Mouse (Mus musculus) cortical plate, adult 2 months (tissue): ENCODE results near the gene Lrrc38.

Source experiments
- CTCF ChIP-seq: fragments of 200-500 bp; IDR thresholded peaks from 2 replicates; pipeline ENCODE4 v1.5.1; 2011; ENCODE audit warnings: mild to moderate bottlenecking, control low read depth, low read length; ENCODE audit not compliant: insufficient read depth; ENCODE audit errors: extremely low read depth
- POLR2A ChIP-seq: fragments of 200-500 bp; IDR thresholded peaks from 2 replicates; pipeline ENCODE4 v1.6.1; 2011; ENCODE audit warnings: mild to moderate bottlenecking, low read length, control low read depth; ENCODE audit not compliant: insufficient read depth; ENCODE audit errors: extremely low read depth

DNA sequence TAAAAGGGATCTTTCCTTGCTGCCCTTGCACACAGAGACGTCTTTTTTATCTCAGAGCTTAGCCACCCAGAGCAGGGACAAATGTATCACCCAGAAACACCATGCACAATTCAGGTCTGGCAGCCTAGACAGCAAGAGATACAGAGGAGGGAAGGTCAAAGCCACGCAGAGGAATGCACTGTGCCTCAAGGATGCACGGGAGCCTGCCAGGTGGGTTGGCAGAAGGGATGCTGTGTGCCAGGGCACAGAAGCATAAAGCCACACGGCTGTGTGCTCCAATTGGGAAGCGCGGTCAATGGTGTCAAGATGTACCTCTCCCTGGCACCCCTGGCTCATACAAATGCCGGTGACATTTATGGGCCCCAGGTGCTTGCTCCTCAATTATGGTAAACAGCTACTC, 8.1 kb upstream of the Lrrc38 start:
- TF ChIP-seq POLR2A = no peak
- no peak for TF ChIP-seq CTCF
